Mouse (Mus musculus): ENCODE results near the gene Pla2g4c.
"Not testable (repeated sequence)": the region's sequence is repeated elsewhere in the genome, so short reads cannot be mapped to it uniquely, and the experiment has no call there.

Gene Pla2g4c

GRCm38 (mm10) chr7:13324316-13324715, at the start of gene Pla2g4c:
TSS of gene Pla2g4c (plus strand) at chr7:13324655.
- no peak for DNase-seq (ENCODE audit: extremely low read depth, insufficient read length, low spot score)

- no peak for DNase-seq (ENCODE audit: extremely low read depth, insufficient read length, low spot score)
Measured at GRCm38 (mm10) chr7:13277081-13277480, 47.4 kb upstream of the Pla2g4c start, which contains the start of gene Lig1. TSS of gene Lig1 (plus strand) at chr7:13277283.

GRCm38 (mm10) chr7:13277833-13278232, 46.6 kb upstream of the Pla2g4c start:
- DNase-seq (ENCODE audit: extremely low read depth, insufficient read length, low spot score), result no peak

- peak; percentile 92 for DNase-seq (ENCODE audit: extremely low read depth, insufficient read length, low spot score)
Measured at GRCm38 (mm10) chr7:13278308-13278891, 46.1 kb upstream of the Pla2g4c start, which contains the start of gene Zswim9. TSS of gene Zswim9 (minus strand) at chr7:13278721.

- not testable (repeated sequence) for DNase-seq (ENCODE audit: extremely low read depth, insufficient read length, low spot score)
Measured at GRCm38 (mm10) chr7:13278957-13279356, 45.5 kb upstream of the Pla2g4c start.

- no peak for DNase-seq (ENCODE audit: extremely low read depth, insufficient read length, low spot score)
Measured at GRCm38 (mm10) chr7:13288621-13289020, 35.8 kb upstream of the Pla2g4c start.

- DNase-seq (ENCODE audit: extremely low read depth, insufficient read length, low spot score), result no peak
Measured at GRCm38 (mm10) chr7:13290041-13290675, 34.3 kb upstream of the Pla2g4c start.

- no peak for DNase-seq (ENCODE audit: extremely low read depth, insufficient read length, low spot score)
Measured at GRCm38 (mm10) chr7:13291370-13291769, 33.1 kb upstream of the Pla2g4c start.

- no peak for DNase-seq (ENCODE audit: extremely low read depth, insufficient read length, low spot score)
Measured at GRCm38 (mm10) chr7:13293878-13294855, 30.3 kb upstream of the Pla2g4c start.

GRCm38 (mm10) chr7:13295256-13295655, 29.2 kb upstream of the Pla2g4c start:
- DNase-seq (ENCODE audit: extremely low read depth, insufficient read length, low spot score), result no peak

- no peak for DNase-seq (ENCODE audit: extremely low read depth, insufficient read length, low spot score)
Measured at GRCm38 (mm10) chr7:13297636-13298035, 26.8 kb upstream of the Pla2g4c start.

GRCm38 (mm10) chr7:13298821-13299220, 25.6 kb upstream of the Pla2g4c start:
- no peak for DNase-seq (ENCODE audit: extremely low read depth, insufficient read length, low spot score)

- DNase-seq (ENCODE audit: extremely low read depth, insufficient read length, low spot score), result no peak
Measured at GRCm38 (mm10) chr7:13301643-13302042, 22.8 kb upstream of the Pla2g4c start.

- DNase-seq (ENCODE audit: extremely low read depth, insufficient read length, low spot score), result no peak
Measured at GRCm38 (mm10) chr7:13302780-13303179, 21.7 kb upstream of the Pla2g4c start.

GRCm38 (mm10) chr7:13303372-13303771, 21.1 kb upstream of the Pla2g4c start:
- no peak for DNase-seq (ENCODE audit: extremely low read depth, insufficient read length, low spot score)

- no peak for DNase-seq (ENCODE audit: extremely low read depth, insufficient read length, low spot score)
Measured at GRCm38 (mm10) chr7:13309407-13309806, 15.0 kb upstream of the Pla2g4c start.

GRCm38 (mm10) chr7:13310493-13311199, 13.8 kb upstream of the Pla2g4c start:
- DNase-seq (ENCODE audit: extremely low read depth, insufficient read length, low spot score), result no peak

GRCm38 (mm10) chr7:13311401-13311800, 13.1 kb upstream of the Pla2g4c start:
- DNase-seq (ENCODE audit: extremely low read depth, insufficient read length, low spot score), result no peak

GRCm38 (mm10) chr7:13314095-13314597, 10.3 kb upstream of the Pla2g4c start:
- DNase-seq (ENCODE audit: extremely low read depth, insufficient read length, low spot score), result no peak

GRCm38 (mm10) chr7:13321424-13321823, 3.0 kb upstream of the Pla2g4c start:
- no peak for DNase-seq (ENCODE audit: extremely low read depth, insufficient read length, low spot score)

Measured in 3134 (cell line).